Mouse (Mus musculus) adrenal gland, adult 18-20 months (tissue): Measurements from ENCODE around the gene Evi2a. TPM values are rescaled to one million over a fixed set of nuclear protein-coding genes. Genes with fewer than 3 reads are reported as not detected.

Experiments used
- DNase-seq, 2 experiments: peaks; one replicate each; pipeline ENCODE4 v3.0.0; 2021 to 2022; ENCODE audit warnings: low spot score in 2 of 2
- long read RNA-seq, 2 experiments: library from polyadenylated mRNA; stranded (forward); transcript quantifications; one replicate each; pipeline ENCODE4 v2.0.0; 2021
- total RNA-seq, 2 experiments: library from RNA; stranded (reverse); gene quantifications; 1 replicate in 1 of 2; 2 replicates in 1 of 2; pipeline ENCODE4 v1.2.3; 2021

Evi2a gene
- total RNA-seq = 1 to 10 TPM; 2.9 to 3.3 TPM
- long read RNA-seq, experiment 1, partial matches to known transcripts = 0 of 1 reads
- long read RNA-seq, experiment 1, other reads (novel, unspliced or antisense) = 0 of 1 reads
- long read RNA-seq, experiment 2, transcript Evi2a-201 (2 exons, 1,463 nt) = major isoform, 5 of 6 reads
- long read RNA-seq, experiment 2, partial matches to known transcripts = 0 of 6 reads
- long read RNA-seq, experiment 2, other reads (novel, unspliced or antisense) = 1 of 6 reads

- no peak for DNase-seq
Measured at GRCm38 (mm10) chr11:79530333-79530761, at the start of gene Evi2a, which contains the start of gene Evi2. Gene Evi2a (minus strand): TSS chr11:79530609. Gene Evi2 (minus strand): TSS chr11:79530589.

- peak; percentile 59 to 66 for DNase-seq
Measured at GRCm38 (mm10) chr11:79577741-79578140, 47.3 kb upstream of the Evi2a start.

- no peak for DNase-seq
Measured at GRCm38 (mm10) chr11:79575383-79576073, 45.1 kb upstream of the Evi2a start.

GRCm38 (mm10) chr11:79573836-79574235, 43.4 kb upstream of the Evi2a start:
- DNase-seq = no peak

GRCm38 (mm10) chr11:79570319-79570718, 39.9 kb upstream of the Evi2a start:
- no peak for DNase-seq

GRCm38 (mm10) chr11:79568197-79568911, 37.9 kb upstream of the Evi2a start:
- no peak for DNase-seq

- DNase-seq = no peak
Measured at GRCm38 (mm10) chr11:79566947-79567346, 36.5 kb upstream of the Evi2a start.

GRCm38 (mm10) chr11:79563493-79563892, 33.1 kb upstream of the Evi2a start:
- no peak for DNase-seq

- no peak for DNase-seq
Measured at GRCm38 (mm10) chr11:79560536-79560935, 30.1 kb upstream of the Evi2a start.

GRCm38 (mm10) chr11:79552622-79553021, 22.2 kb upstream of the Evi2a start:
- no peak for DNase-seq

- DNase-seq = no peak
Measured at GRCm38 (mm10) chr11:79536293-79536692, 5.9 kb upstream of the Evi2a start.

GRCm38 (mm10) chr11:79535554-79535953, 5.1 kb upstream of the Evi2a start:
- DNase-seq = no peak

GRCm38 (mm10) chr11:79533950-79534690, 3.7 kb upstream of the Evi2a start:
- no peak for DNase-seq

- no peak for DNase-seq
Measured at GRCm38 (mm10) chr11:79533311-79533710, 2.9 kb upstream of the Evi2a start.

GRCm38 (mm10) chr11:79531485-79531884, 1.1 kb upstream of the Evi2a start:
- DNase-seq = no peak

GRCm38 (mm10) chr11:79530774-79531173, 365 bp upstream of the Evi2a start:
- DNase-seq = no peak

- no peak for DNase-seq
Measured at GRCm38 (mm10) chr11:79529736-79530135, 673 bp downstream of the Evi2a start.

GRCm38 (mm10) chr11:79529226-79529625, 1.2 kb downstream of the Evi2a start:
- no peak for DNase-seq

- no peak for DNase-seq
Measured at GRCm38 (mm10) chr11:79528601-79529000, 1.8 kb downstream of the Evi2a start.

GRCm38 (mm10) chr11:79527739-79528384, 2.5 kb downstream of the Evi2a start:
- no peak for DNase-seq
